Mouse (Mus musculus) embryo, embryonic 11 days (tissue): Measurements from ENCODE around the gene Abhd12b.
A peak's percentile ranks its signal among the peaks of the same experiment; 100 is the strongest.

ENCODE experiments used
- DNase-seq: peaks from one replicate; pipeline ENCODE4 v3.0.0-alpha.2; 2015

Gene Abhd12b

DNA sequence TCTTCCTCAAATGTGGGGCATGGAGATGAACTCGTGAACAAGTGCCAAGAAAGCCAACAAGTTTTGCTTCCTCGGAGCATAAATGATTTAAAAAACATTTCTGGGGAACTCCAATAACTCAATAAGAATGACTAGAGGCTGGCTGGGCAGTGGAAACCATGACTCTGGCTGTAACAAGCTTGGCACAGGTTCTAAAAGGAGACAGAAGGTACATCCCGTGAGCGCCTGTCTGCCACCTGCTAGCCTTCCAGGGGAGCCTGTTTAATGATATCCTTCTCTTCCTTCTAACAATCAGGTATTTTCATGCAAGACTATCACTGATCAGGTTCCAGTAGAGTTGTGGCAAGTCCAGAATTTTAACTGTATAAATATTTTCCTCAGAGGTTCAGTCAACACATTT lies 58.6 kb downstream of the Abhd12b start:
- DNase-seq, result no peak

DNA sequence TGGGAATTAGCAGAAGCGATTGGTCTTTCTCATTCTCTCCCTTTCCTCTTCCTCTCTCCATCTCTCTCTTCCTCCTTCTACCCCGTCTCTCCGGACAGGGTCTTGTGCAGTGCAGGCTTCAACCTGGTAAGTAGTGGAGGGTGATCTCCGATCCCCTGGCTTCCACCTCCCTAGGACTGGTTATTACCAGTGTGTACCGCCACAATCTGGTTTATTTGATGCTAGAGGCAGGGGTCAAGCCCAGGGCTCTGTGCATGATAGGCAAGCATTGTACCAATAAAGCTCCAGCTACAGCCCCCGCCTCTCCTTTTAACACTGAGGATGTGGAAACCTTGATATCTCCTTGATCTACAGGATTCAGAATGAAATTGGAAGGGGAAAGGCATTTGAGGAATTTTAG lies 59.7 kb downstream of the Abhd12b start:
- no peak for DNase-seq

DNA sequence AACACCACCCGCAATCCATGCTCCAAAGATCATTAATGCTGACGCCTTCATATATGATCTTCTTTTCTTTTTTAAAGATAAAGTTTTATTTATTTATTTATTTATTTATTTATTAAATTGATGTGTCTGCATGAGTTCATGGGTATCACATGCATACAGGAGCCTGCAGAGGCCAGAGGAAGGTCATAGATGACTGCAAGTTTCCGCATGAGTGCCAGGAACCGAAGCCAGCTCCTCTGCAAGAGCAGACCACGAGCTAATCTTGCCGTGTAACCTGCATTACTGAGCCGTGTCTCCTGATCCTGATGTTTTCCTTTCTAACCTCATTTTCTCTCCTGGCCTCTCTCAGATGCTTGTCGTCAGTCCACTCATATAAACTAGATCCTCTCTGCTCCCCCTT lies 60.3 kb downstream of the Abhd12b start:
- DNase-seq, result no peak

DNA sequence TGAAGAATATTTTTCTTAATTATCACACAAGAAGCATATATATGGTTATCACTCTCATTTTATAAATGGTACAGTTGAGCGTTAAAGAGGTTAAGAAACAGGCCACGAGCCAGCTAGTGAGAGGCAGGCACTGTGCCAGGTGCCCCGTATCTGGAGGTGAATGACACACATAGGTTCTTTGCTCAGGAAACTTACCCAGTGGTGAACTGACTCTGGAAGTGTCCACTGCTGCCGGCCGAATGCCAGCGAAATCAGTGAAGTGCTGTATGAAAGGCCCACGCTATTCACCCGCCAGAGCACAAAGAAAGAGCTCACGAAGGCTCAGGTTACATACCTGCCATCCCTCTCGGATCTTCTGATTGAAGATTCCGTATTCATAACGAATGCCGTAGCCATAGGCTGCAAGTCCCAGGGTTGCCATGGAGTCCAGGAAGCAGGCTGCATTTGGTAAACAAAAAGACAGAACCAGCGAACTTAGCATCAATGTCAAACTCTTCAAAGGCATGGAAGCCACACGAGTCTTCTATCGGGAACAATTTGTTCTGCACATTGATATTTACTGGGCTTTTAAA lies 62.4 kb downstream of the Abhd12b start:
- no peak for DNase-seq

DNA sequence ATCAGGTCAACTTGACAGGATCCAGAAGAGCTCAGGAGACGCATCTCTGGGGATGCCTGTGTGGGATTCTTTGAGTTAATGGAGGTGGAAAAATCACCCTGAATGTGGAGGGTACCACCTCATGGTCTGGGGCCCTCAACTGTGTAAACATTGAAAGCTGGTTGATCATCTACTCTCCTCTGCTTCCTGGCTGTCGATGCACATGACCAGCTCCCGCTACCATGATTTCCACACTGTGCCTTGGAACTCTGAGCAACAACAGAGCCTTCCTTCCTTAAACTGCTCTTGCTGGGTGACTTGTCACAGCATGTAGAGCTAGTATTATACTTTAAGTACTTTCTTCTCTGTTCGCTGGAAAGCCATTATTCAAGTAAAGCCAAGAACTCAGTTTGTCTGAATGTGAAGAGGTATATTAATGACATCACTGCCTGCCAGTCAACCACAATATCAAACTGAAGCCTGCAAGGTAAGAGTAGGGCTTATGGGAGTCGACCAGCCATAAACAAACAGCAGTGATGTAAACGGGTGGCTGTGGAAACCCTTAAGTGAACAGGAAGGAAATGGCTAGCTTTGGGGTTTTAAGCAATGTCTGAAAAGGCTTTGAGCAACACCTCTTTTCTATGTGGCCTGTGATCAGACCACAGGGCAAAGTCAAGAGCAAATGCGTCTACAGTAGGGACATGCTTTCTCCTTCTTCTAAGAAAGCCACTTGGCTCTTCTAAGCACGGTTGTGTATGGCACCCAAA lies 65.0 kb downstream of the Abhd12b start:
- DNase-seq, result no peak

DNA sequence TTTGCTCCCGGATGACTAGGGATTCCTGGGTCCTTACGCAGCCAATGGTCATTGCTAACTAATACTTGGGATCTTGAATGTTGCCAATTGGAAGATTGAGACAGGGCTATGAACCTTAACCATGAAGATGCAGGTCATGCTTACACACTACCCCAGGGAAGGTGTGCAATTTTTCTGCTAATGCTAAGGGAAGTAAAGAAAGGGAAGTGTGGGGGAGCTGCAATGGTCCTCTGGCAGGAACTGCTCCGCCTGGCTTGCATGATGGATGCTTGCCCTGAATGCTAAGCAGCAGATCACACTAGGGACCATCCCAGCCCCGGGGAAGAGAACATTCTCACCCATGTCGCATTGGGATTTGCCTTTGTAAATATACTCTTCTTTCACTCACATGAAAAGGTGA lies 67.5 kb downstream of the Abhd12b start:
- no peak for DNase-seq

DNA sequence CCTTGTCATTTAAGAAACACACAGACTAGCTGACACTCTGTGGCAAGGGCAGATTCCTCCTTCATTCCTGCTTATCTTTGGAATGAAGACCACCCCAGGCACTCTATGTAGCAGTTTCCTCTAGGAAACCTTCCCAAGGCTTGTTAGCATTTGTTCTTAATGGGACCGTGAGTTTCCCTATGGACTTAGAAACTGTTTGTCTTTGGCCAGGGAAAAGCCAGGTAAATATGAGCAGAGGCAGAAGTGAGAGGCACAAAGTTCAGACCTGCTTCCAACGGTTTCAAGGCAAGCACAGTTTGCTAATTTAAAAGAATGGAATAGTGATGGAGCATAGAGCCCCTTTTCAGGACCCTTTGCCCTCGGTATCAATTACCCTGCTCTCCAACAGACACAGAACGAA lies 69.4 kb downstream of the Abhd12b start:
- DNase-seq, result no peak

DNA sequence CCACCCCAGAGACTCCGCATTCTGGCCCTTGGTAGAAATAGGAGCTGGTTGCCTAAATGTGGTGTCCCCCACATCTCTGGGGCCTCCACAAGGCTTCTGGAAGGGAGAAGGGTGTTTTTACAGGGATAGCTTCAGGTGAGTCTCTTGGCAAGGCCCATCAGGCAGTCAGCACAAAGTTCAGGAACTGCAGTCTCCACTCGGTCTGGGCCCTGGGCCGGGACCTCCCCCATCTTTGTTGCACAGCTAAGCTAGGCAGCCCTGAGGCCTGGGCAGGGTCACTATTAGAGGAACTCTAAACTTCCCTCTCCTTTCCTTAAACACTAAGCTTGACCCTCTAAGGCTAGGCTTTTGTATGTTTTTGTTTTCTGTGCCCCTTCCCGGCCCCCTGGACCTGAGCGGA lies 72.7 kb downstream of the Abhd12b start:
- no peak for DNase-seq

DNA sequence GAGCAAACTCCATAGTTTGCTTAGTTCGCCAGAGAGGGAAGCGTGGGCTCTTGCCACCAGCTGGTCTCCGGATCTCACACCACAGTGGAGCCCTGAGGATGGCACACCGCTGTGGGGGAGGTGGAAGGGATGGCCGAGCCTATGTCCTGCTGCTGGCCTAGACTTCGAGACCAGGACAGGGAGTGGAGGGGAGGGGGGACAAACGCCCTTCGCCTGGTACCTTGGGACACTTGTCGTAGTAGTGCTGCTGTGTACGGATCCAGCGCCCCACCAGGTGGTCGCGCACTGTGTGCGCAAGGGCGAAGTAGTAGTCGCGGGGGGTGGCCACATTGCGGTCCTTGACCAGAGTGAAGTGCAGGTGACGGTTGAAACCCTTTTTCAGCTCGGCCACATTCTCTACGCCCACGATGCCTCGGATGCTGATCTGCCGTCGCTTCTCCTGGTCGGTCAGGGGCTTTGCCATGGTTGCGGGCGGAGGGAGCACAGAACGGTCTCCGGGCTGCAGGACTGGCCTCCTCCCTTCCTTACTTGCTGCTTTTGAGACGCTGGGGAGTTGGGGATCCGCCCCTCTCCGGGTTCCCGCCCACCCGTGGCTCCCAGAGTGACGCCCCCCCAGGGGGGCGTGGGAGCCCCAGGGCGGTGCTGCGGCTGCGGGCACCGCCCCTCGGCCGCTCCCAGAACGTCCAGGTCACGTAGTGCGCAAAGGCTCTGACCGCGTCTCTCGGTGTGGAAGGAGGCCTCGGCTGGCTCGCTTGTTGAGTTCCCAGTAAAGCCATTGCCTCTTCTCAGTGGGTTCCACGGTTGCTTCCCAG lies 73.4 kb downstream of the Abhd12b start:
- peak; percentile 88 for DNase-seq

DNA sequence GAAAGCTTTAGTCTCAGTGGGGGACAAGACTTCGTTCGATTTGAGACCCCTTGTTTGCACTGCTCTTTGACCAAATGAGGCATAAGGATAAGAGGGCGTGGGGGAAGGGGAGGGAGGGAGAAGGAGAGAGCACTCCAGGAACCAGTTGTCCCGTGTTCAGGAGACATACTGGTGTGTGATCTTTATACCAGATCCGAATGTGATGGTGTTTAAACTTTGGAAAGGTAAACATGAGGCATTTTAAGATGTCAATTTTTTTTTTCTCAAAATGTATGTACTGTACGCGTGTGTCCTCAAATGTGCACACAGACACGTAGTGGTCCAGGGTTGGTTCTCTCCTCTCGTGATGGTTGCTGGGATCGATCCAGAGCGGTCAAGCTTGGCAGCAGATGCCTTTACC lies 74.2 kb downstream of the Abhd12b start:
- DNase-seq, result no peak

DNA sequence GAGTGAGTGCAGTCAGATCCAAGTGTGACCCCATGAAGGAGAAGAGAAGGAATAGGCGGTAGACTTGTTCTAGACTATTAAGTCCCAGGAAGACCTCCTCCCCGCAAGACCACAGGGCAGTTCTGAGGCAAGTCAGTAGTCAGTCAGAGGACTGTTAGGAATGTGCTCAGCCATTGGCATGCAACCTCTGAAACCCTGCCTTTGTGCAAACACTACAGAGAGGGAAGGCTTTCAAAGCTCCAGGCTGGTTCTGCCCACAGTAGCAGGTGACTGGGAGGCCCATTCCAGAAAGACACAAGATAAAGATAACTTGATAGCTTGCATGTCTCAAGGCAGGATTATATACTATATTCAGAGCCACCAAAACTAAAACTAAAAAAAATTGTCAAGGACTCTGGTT lies 77.4 kb downstream of the Abhd12b start, which contains the start of gene Pygl:
Gene Pygl, minus strand, starts transcription at position 195 of the 400 bp plus-strand sequence.
- DNase-seq, result no peak

DNA sequence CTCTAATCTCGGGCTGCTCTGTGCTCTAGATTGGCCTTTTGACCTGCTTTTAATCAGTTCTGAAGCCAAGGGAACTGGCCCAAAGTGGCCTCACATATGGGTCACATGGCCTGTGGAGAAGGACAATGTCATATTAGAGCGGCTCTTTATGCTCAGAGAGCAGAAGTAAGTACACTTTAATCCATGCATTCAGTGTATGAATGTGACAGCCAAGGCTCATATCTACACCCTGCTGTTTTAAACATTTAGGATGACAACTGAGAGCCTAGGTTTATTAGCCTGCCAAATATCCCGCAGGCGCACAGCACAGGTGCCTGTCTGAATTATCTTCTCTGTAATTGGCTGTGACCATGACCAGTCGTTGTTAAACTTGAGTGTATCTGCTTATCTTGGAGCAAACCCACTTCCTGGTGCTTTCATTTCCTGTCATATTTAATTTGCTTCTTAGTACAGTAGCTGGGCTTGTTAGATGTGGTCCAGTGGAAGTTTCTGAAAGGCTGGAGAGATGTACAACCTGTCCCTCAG lies 78.1 kb downstream of the Abhd12b start:
- DNase-seq, result no peak
